Mouse (Mus musculus) mesoderm, embryonic 11.5 days (tissue): ENCODE data around the gene Igfbp4.

Experiments used
- DNase-seq: peaks from one replicate; pipeline ENCODE4 v3.0.0-alpha.2; 2012; ENCODE audit warnings: low read depth, low spot score

Igfbp4 gene

GRCm38 (mm10) chr11:99041051-99041729, at the start of gene Igfbp4:
Gene Igfbp4 (plus strand): TSS chr11:99041244.
- DNase-seq: peak; percentile 83

DNA sequence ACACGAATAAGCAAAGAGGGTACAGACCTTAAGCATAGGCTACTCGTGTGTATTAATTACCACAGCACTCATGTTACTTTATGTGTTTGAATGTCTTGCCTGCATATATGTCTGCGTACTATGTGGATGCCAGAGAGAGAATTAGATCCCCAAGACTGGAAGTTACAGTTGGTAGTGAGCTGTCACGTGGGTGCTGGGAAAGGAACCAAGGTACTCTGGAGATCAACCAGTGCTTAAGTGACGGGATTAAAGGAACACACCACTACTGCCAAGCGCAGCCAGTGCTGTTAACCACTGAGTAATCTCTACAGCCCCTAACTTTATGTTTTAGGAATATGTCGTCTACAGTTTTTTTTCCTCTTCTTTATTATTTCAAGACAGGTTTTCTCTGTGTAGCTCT, 45.1 kb upstream of the Igfbp4 start:
- DNase-seq: no peak

DNA sequence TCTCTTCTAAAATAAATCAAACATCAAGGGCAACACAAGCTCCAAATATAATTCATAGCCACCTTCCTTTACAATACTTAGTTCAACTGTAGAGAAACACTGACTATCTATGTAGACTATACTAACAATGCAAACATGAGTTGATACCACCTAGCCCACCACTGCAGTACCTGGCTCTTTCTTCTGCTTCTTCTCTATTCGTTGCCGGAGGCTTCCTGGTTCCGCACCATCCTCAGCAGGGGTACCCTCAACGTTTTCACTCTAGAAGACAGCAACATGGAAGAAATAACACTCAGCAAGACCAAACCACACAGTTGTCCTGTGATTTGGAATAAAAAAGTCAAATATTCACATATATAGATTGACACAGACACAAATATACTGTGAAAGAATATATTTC, 43.4 kb upstream of the Igfbp4 start:
- DNase-seq: no peak

DNA sequence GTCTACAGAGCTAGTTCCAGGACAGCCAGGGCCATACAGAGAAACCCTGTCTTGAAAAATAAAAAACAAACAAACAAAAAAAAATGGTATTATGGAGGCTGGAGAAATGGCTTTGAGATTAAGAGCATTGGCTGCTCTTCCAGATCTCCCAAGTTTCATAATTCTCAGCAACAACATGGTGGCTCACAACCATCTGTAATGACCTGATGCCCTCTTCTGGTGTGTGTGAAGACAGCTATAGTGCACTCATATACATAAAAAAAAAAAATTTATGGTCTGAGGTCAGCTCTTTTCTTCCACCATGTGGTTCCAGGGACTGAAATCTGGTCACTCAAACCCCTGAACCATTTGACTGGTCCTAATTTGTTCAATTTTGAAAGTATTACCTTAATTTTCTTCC, 42.3 kb upstream of the Igfbp4 start:
- DNase-seq: no peak

- no peak for DNase-seq
Measured at GRCm38 (mm10) chr11:98999243-98999642, 41.8 kb upstream of the Igfbp4 start.

DNA sequence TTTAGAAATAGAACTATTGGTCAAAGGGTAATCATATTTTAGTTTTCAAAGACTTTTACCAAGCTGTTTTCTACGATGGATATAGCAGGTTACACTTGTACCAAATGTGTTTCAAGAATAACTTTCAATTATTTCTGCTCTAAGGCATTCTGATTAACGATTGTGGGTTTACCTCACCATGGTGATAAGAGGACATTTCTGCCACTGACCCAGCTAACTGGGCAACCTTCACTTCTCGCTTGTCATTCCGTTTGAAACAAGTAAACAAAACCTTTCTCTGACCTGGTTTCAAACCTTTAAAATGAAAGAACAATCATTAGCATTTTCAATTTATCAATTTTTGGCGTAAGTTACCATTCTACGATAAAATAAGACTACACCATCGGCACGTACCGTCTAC, 34.3 kb upstream of the Igfbp4 start:
- DNase-seq: no peak

GRCm38 (mm10) chr11:99010124-99010523, 30.9 kb upstream of the Igfbp4 start:
- DNase-seq: no peak

DNA sequence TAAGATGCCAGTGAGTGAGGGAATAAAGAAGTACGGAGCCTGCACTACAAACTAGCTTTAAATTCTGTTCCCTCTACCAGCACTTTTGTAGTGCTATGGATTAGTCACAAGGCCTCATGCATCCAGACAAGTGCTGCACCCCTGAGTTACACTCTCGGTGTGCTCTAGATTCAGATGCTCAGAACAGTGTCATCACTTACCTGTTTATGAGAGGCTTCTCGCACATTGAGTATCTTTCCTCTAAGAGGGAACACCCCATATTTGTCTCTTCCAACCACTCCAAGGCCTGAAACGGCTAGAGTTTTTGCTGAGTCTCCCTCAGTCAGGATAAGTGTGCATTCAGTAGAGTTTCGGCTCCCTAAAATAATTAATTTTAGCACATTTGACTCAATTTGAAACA, 30.3 kb upstream of the Igfbp4 start:
- DNase-seq: no peak

GRCm38 (mm10) chr11:99013856-99014255, 27.2 kb upstream of the Igfbp4 start:
- DNase-seq: no peak

DNA sequence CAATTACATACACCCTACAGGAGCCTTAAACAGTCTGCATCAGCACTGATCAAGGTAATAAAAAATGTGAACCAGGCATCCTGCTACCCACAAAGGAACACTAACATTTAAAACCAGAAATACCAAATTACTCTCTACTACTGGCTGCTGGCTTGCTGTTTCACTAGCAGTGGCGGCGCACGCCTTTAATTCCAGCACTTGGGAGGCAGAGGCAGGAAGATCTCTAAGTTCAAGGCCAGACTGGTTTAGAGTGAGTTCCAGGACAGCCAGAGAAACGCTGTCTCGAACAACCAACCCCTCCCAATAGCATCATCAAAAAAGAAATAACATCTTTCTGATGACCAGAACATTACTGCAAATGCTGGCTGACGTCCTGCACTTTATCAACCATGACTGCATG, 21.2 kb upstream of the Igfbp4 start:
- no peak for DNase-seq

DNA sequence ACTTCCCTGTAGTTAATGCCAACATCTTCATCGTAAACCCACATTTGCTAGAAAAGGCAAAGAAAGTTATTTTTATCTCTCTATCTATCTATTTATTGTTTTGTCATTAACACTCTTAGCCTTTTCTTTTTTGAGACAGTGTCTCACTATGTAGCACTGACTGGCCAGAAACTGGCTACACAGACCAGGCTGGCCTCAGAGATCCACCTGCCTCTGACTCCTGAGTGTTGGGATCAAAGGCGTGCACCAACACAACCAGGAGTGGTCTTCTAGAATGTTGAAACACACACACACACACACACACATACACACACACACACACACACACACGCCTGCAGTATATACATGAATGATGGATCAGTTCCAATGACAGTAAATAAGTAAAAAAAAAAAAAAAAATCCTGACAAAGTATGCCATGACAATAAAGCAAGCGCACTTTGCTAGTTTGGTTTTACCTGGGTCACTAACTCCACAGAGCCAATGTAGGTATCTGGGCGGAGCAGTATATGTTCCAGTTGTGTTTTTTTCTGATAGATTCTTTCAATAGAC, 18.6 kb upstream of the Igfbp4 start:
- no peak for DNase-seq

DNA sequence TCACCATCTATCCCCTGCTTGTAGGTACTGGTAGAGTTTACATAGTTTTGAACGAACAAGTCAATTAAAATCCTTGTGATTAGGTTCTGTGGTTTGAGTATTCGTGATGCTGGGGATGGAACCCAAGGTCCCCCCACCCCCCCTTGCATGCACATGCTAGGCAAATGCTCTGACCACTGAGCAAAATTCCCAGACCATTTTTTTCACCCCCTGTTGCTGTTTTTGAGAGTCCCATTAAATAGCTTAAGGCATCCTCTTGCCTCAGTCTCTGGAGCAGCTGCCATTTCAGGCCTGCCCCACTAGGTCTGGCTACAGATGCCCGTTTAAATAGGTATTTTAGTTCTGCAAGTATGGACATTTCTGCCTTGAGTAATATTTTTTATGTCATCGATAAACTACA, 17.9 kb upstream of the Igfbp4 start:
- DNase-seq: no peak

DNA sequence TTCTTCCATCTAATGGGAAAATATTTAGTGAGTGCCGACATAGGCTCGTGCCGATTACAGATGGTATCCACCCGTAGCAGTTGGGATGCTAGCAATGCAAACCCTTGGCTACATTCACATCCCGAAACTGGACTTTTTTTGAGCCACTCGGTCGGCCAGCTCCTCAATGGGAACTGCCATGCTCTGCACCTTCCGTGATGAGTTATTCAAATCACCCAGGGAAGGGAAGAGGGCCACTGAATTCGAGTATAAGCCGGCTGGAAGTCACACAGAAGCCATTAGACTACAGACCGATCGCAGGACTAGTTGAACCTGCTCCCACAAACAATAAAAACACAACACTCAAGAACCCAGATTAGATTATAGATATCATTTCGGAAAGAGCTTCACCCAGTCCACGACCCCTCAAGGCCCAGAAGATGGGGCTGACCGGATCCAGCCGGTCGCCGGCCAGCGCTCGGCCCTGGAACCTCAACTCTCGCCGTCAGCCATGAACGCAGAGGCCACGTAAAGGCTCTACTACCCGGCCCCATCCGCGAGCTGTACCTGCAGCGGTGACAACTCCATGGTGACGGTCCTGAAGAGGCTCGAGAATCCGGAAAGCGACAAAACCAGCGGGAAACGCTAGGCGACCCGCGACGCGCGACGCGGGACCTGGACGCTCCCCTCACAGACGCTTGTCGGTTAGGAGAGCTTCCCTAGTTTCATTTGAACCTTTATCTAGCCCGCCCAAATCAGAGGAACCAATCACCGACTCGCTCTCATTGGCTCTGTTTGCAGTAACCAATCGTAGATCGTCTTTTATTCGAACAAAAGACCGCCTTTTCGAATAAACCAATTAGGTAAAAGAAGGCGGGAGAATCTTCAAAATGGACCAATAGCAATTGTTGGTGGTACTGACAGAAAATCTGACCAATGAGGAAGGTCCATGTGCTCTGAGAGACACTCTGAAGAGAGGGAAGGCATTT, 17.3 kb upstream of the Igfbp4 start, which contains the start of gene Top2a:
Gene Top2a, minus strand, starts transcription at position 690 of the 968 bp plus-strand sequence.
- peak; percentile 97 for DNase-seq

DNA sequence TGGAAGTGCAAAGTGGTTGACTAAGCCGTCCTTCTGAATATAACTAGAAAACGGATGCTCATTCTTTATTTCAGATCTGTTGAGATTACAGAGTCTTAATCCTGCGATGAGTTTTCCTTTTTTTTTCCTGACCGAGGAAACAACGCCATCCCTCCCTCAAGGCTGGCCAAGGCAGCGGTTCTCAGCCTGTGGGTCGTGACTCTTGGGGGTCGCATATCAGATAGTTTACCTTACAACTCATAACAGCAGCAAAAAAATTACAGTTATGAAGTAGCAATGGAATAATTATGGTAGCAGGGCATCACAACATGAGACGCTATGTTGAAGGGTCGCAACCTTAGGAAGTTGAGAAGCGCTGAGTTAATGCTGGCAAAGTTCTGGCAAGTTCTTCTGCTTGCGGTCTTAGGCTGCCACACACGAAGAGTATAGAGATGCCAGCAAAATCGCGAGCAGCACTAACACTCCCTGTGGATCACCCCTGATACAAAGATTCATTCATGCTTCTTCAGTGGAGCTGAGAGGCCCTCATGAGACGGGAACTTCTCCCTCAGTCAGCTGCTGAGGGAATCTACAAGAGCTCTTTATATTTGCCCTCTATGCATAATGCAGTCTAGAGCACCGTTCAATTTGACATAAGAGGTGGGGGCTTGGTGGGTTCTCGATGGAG, 16.4 kb upstream of the Igfbp4 start:
- DNase-seq: no peak

DNA sequence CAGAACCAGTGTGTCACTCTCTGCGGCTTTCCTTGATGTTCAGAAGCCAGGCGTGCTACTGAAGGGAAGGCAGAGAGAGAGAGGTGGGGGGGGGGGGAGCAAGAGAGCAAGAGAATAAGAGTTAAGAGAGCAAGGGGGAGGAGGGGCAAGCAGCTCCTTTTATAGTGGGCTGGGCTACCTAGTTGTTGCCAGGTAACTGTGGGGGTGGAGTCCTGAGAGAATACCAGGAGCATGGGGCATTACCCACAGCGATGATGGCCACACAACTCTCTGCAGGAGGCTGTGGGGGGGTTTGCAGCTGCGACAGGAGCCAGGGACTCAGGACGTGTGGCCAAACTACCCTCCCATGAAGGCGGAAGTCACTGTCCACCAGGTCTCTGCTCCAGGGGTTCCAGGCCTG, 15.2 kb upstream of the Igfbp4 start:
- DNase-seq: no peak

GRCm38 (mm10) chr11:99026899-99027440, 14.1 kb upstream of the Igfbp4 start:
- DNase-seq: no peak

- DNase-seq: no peak
Measured at GRCm38 (mm10) chr11:99035350-99035749, 5.7 kb upstream of the Igfbp4 start.

GRCm38 (mm10) chr11:99036254-99036653, 4.8 kb upstream of the Igfbp4 start:
- no peak for DNase-seq

- DNase-seq: peak; percentile 96
Measured at GRCm38 (mm10) chr11:99039782-99040181, 1.3 kb upstream of the Igfbp4 start.

DNA sequence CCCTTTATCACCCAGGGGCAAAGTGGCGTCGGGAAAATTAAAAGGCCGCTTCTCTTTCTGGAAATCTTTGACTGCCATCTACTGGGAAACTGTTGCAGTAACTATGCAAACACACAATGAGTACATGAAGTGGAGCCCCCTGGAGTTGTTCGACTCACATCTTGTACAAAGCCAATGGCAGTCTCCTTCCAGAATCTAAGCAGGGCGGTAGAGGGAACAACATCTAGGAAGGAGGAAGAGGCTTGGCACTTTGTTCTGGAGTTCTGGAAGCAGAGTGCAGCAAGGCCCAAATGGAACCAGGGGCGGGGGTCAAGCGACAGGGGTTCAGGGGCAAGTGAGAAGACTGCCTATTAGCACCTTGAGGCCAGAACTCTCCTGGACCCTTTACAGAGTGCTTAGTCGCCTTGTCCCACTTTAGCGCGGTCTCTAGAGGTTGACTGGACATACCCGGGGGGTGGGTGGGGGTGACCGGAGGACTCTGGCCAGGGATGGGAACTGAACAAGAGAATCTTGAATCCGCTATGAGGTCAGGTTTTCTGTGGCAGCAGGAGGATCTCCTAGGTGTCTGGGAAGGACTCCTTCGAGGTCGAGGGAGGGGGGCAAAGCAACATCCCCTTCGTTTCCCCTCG, 584 bp upstream of the Igfbp4 start:
- DNase-seq: peak; percentile 68
